Mouse (Mus musculus): ENCODE data around the gene Olfr448. TPM values are rescaled to one million over a fixed set of nuclear protein-coding genes. Genes with fewer than 3 reads are reported as not detected.

Gene Olfr448
- polyA plus RNA-seq, 1 experiment, result not detected

DNA sequence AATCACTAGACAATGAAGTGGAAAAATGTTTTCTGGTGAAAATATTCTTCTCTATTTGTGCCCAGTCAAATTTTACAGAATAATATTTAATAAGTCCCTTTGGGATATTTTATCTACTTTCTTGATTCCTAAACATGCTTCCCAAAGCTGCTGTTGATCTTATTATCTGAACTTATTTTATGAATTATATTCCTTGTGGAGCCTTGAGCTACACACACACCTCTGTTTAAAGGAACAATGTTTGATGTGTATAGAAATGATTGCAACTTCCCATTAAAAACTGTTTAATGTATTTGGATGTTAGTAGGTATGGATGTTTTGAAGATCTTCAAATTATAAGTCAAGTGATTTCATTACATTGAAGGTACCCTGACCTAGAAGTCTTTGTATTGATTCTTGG, 18.3 kb downstream of the Olfr448 start, which contains the start of gene Olfr447:
TSS of gene Olfr447 (plus strand) at position 301 of the 400 bp plus-strand sequence.
- H3ac ChIP-seq (ENCODE audit: control insufficient read depth, insufficient read length), result no peak within 1 kb of the TSS
- no peak within 1 kb of the TSS for H3K4me3 ChIP-seq
- TF ChIP-seq POLR2AphosphoS2 (IDR thresholded peaks at IDR 0.05; ENCODE audit: insufficient read length, low read depth) (no peak), MYOG (IDR thresholded peaks at IDR 0.05; ENCODE audit: control insufficient read depth in 1 of 3, insufficient read depth in 1 of 3, insufficient read length in 2 of 3, low read depth in 2 of 3) (no peak), SRF (IDR thresholded peaks at IDR 0.05; ENCODE audit: control insufficient read depth, insufficient read length, low read depth) (no peak), CEBPB (IDR thresholded peaks at IDR 0.05; ENCODE audit: insufficient read depth, poor library complexity, severe bottlenecking) (no peak), TCF3 (IDR thresholded peaks at IDR 0.05; ENCODE audit: insufficient read length, low read depth) (no peak), TCF12 (IDR thresholded peaks at IDR 0.05; ENCODE audit: insufficient read depth, poor library complexity, severe bottlenecking) (no peak)
- H3K27me3 ChIP-seq (ENCODE audit: control insufficient read depth, insufficient read depth, insufficient read length), result no peaks in the 10 kb centered on the region
- H3K36me3 ChIP-seq (ENCODE audit: control insufficient read depth, insufficient read depth), result no peaks in the 10 kb centered on the region
- no peaks in the 10 kb centered on the region for H3K79me2 ChIP-seq (ENCODE audit: control insufficient read depth, insufficient read depth)
- H3K4me2 ChIP-seq (ENCODE audit: low read depth), result no peak within 1 kb of the TSS

DNA sequence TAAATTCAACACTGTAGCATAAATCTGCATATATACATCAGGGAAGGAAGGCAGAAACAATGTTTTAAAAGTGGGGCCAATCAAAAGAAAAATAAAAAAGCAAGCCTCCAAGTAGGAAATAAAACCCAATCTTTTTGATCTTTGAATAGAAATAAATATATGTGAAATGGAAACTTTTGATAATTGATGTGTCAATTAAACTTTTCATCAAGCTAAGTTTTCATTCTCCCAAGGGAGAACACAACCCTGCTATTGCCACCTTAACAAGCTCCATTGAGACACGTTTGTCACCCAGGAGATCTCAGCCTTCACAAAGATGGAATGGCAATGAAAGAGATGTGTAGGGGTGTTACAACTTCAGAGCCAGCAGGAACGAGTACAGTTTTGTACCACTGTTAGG, 30.8 kb downstream of the Olfr448 start, which contains the start of gene Olfr446:
TSS of gene Olfr446 (plus strand) at position 301 of the 400 bp plus-strand sequence.
- Histone ChIP-seq H3K79me2 (ENCODE audit: control insufficient read depth, insufficient read depth) (no peaks in the 10 kb centered on the region), H3K36me3 (ENCODE audit: control insufficient read depth, insufficient read depth) (no peaks in the 10 kb centered on the region), H3K4me3 (no peak within 1 kb of the TSS), H3K4me2 (ENCODE audit: low read depth) (no peak within 1 kb of the TSS), H3ac (ENCODE audit: control insufficient read depth, insufficient read length) (no peak within 1 kb of the TSS), H3K27me3 (ENCODE audit: control insufficient read depth, insufficient read depth, insufficient read length) (no peaks in the 10 kb centered on the region)
- no peak for TF ChIP-seq TCF12 (IDR thresholded peaks at IDR 0.05; ENCODE audit: insufficient read depth, poor library complexity, severe bottlenecking)
- TF ChIP-seq E2F4 (IDR thresholded peaks at IDR 0.05; ENCODE audit: insufficient read depth), result no peak
- TF ChIP-seq CEBPB (IDR thresholded peaks at IDR 0.05; ENCODE audit: insufficient read depth, poor library complexity, severe bottlenecking), result no peak
- no peak for TF ChIP-seq POLR2A (IDR thresholded peaks at IDR 0.05; ENCODE audit: insufficient read length, low read depth)
- TF ChIP-seq TCF3 (IDR thresholded peaks at IDR 0.05; ENCODE audit: insufficient read length, low read depth), result no peak
- no peak for TF ChIP-seq MYOG (IDR thresholded peaks at IDR 0.05; ENCODE audit: control insufficient read depth in 1 of 3, insufficient read depth in 1 of 3, insufficient read length in 2 of 3, low read depth in 2 of 3)
- TF ChIP-seq POLR2AphosphoS2 (IDR thresholded peaks at IDR 0.05; ENCODE audit: insufficient read length, low read depth), result no peak
- TF ChIP-seq USF1 (IDR thresholded peaks at IDR 0.05; ENCODE audit: low read depth), result no peak
- TF ChIP-seq MYOD1 (IDR thresholded peaks at IDR 0.05; ENCODE audit: control insufficient read depth in 1 of 3, insufficient read length in 2 of 3, low read depth in 2 of 3), result no peak
- no peak for TF ChIP-seq SRF (IDR thresholded peaks at IDR 0.05; ENCODE audit: control insufficient read depth, insufficient read length, low read depth)
- TF ChIP-seq MAX (IDR thresholded peaks at IDR 0.05; ENCODE audit: low read depth), result no peak

Other genes starting within 250 kb of the Olfr448 start
- gene Tcaf2, start 245.2 kb upstream of the Olfr448 start, polyA plus RNA-seq (2012; fragmentation: generic; extraction: Trizol), result 4.3 TPM
- gene Tcaf1, start 180.4 kb upstream of the Olfr448 start, polyA plus RNA-seq (2012; fragmentation: generic; extraction: Trizol), result 15.9 TPM
- not detected for gene Olfr453, start 151.1 kb upstream of the Olfr448 start, polyA plus RNA-seq (2012; fragmentation: generic; extraction: Trizol)
- gene Olfr38, start 134.0 kb upstream of the Olfr448 start, polyA plus RNA-seq (2012; fragmentation: generic; extraction: Trizol), result not detected
- not detected for gene Olfr452, start 105.3 kb upstream of the Olfr448 start, polyA plus RNA-seq (2012; fragmentation: generic; extraction: Trizol)
- gene Olfr450, start 78.5 kb upstream of the Olfr448 start, polyA plus RNA-seq (2012; fragmentation: generic; extraction: Trizol), result not detected
- gene Olfr449, start 56.1 kb upstream of the Olfr448 start, polyA plus RNA-seq (2012; fragmentation: generic; extraction: Trizol), result not detected
- not detected for gene Olfr447, start 18.4 kb downstream of the Olfr448 start, polyA plus RNA-seq (2012; fragmentation: generic; extraction: Trizol)
- not detected for gene Olfr446, start 30.9 kb downstream of the Olfr448 start, polyA plus RNA-seq (2012; fragmentation: generic; extraction: Trizol)
- not detected for gene Olfr444, start 58.6 kb downstream of the Olfr448 start, polyA plus RNA-seq (2012; fragmentation: generic; extraction: Trizol)
- not detected for gene Olfr441, start 215.9 kb downstream of the Olfr448 start, polyA plus RNA-seq (2012; fragmentation: generic; extraction: Trizol)